Mouse (Mus musculus) testis, adult 2 months (tissue): ENCODE results near the gene Calml4.
"Not testable (repeated sequence)": the region's sequence is repeated elsewhere in the genome, so short reads cannot be mapped to it uniquely, and the experiment has no call there.

Source experiments
- CTCF ChIP-seq: fragments of 200-500 bp; IDR thresholded peaks from 2 replicates; pipeline ENCODE4 v1.5.1; 2012; ENCODE audit warnings: low read depth, mild to moderate bottlenecking, inconsistent platforms, low read length, moderate library complexity; ENCODE audit not compliant: control insufficient read depth, insufficient read depth, insufficient replicate concordance
- POLR2A ChIP-seq: fragments of 200-500 bp; IDR thresholded peaks from 2 replicates; pipeline ENCODE4 v1.6.1; 2012; ENCODE audit warnings: low read depth, mild to moderate bottlenecking, inconsistent platforms, low read length, moderate library complexity; ENCODE audit not compliant: control insufficient read depth

DNA sequence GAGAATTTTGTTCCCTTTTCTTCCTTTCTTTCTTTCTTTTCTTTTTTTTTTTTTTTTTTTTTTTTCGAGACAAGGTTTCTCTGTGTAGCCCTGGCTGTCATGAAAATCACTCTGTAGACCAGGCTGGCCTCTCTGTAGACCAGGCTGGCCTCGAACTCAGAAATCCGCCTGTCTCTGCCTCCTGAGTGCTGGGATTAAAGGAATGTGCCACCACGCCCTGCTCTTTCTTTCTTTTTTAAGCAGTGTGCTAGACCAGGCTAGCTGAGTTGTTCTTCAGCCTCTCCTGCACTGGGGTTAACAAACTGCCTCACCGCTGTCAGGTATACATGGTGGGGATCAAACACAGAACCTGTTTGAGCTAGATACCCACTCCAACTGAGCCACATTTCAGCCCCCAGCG is 38.0 kb upstream of the Calml4 start:
- TF ChIP-seq POLR2A, CTCF: not testable (repeated sequence)
